Mouse (Mus musculus) forebrain, embryonic 12.5 days (tissue): ENCODE data around the gene Skil. TPM values are rescaled to one million over a fixed set of nuclear protein-coding genes. Genes with fewer than 3 reads are reported as not detected.

Source experiments
- ATAC-seq: fragments of 200-750 bp; cut with Nextera tagmentation; 2 replicates; pipeline ENCODE4 v1.8.0; 2017; ENCODE audit warnings: moderate TSS enrichment; ENCODE audit not compliant: low FRiP score
- H3K27ac ChIP-seq: fragments of 300-500 bp; sonication (generic); 2 replicates; pipeline ENCODE4 v1.5.1; 2016; ENCODE audit warnings: mild to moderate bottlenecking
- H3K27me3 ChIP-seq: fragments of 300-500 bp; sonication (generic); 2 replicates; pipeline ENCODE4 v1.6.1; 2016; ENCODE audit warnings: mild to moderate bottlenecking
- H3K36me3 ChIP-seq: fragments of 300-500 bp; sonication (generic); replicated peaks from 2 replicates; pipeline ENCODE4 v1.6.1; 2016; ENCODE audit warnings: mild to moderate bottlenecking
- H3K4me1 ChIP-seq: fragments of 300-500 bp; sonication (generic); 2 replicates; pipeline ENCODE4 v1.6.1; 2016
- H3K4me2 ChIP-seq: fragments of 300-500 bp; sonication (generic); 2 replicates; pipeline ENCODE4 v1.6.1; 2016; ENCODE audit warnings: mild to moderate bottlenecking, moderate library complexity
- H3K4me3 ChIP-seq: fragments of 300-500 bp; sonication (generic); replicated peaks from 2 replicates; pipeline ENCODE4 v1.5.1; 2016; ENCODE audit warnings: mild to moderate bottlenecking
- H3K9ac ChIP-seq: fragments of 300-500 bp; sonication (generic); 2 replicates; pipeline ENCODE4 v1.6.1; 2016; ENCODE audit warnings: mild to moderate bottlenecking
- H3K9me3 ChIP-seq: fragments of 300-500 bp; sonication (generic); 2 replicates; pipeline ENCODE4 v1.6.1; 2016
- WGBS: fragments of 180-500 bp; shearing (Covaris S2); methylation state at CpG from one replicate; pipeline ENCODE4 v1.1.7; 2016; 5-methylcytosine and 5-hydroxymethylcytosine counted together
- polyA plus RNA-seq: library from polyadenylated mRNA; unstranded; fragments of >200 nt; fragmentation: Nextera tagmentation; extraction: Ambion mirVana; gene quantifications from 2 replicates; pipeline ENCODE4 v1.2.1, GENCODE M21; 2016

The Skil gene
- polyA plus RNA-seq, 1 experiment from 2014 or later, result 40.1 TPM

DNA sequence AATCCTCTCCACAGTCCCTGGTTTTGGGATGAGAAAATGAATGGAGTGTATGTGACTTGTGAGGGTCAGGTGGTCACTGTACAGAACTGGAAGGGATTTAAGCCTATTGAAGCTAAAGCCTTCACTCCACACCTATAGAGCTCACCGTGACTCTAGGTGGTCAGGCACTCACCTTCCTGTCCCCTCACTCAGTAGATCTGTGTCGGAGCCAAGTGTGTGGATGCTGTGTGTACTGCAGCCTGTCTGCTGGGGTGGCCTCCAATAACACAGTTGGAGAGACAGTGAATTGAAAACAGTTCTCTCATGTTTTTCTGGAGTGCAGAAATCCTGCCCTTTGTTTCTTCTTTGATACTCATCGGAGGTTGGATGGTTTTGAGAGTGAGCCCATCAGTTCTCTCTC, 70.9 kb downstream of the Skil start:
- 0 out of 2 replicates have a peak, but pooled peaks have one; percentile 14 for ATAC-seq
- 0 out of 2 replicates have a peak overlapping the region, but pooled peaks have one; percentile 14 for H3K9ac ChIP-seq
- peaks cover 23% of the 10 kb centered on the region for H3K4me1 ChIP-seq
- no peaks in the 10 kb centered on the region for H3K36me3 ChIP-seq
- H3K4me3 ChIP-seq, result no peak overlapping the region
- WGBS, result 48% methylated on average over 3 of the region's 3 CpGs
- no peaks in the 10 kb centered on the region for H3K9me3 ChIP-seq
- H3K27me3 ChIP-seq, result no peaks in the 10 kb centered on the region
- H3K4me2 ChIP-seq, result no peak overlapping the region
- no peak overlapping the region for H3K27ac ChIP-seq

DNA sequence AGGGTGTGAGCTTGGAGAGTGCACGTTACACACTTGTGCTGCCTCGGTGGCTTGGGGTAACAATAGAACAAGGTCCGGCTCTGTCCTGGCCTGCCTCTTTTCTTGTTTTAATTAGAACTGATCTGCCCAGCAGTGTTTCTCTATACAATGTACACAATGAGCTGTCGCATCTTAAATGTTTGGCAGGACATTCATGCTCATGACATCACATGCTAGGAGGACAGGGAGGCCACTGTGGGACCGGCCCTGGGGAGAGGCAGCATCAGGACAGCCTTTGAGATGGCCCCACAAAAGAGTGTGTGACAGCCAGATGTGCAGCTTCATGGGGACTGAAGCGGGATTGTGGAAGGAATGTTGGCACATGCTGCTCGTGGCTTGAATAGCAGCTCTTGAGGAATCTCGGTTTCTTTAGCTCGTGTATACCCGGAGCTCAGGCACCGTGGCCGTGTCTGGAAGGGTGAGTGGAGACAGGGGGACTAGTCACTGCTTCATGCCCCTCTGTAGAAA, 71.6 kb downstream of the Skil start:
- ATAC-seq, result peak; percentile 69; the same call in 1 of the 2 replicates
- Histone ChIP-seq H3K27me3 (no peaks in the 10 kb centered on the region), H3K4me2 (peak overlapping the region; percentile 27), H3K4me1 (peaks cover 18% of the 10 kb centered on the region), H3K9me3 (no peaks in the 10 kb centered on the region), H3K36me3 (no peaks in the 10 kb centered on the region), H3K9ac (peak overlapping the region; percentile 14; the same call in 1 of the 2 replicates), H3K4me3 (no peak overlapping the region), H3K27ac (no peak overlapping the region)
- 17% methylated on average over 12 of the region's 12 CpGs for WGBS

Other genes with a start within 250 kb of the Skil start
- 0.46 and 0.78 TPM in 2 replicates for gene Gpr160, start 239.1 kb upstream of the Skil start, polyA plus RNA-seq
- 6.9 and 7.5 TPM in 2 replicates for gene Phc3, start 125.6 kb upstream of the Skil start, polyA plus RNA-seq
- gene Prkci, start 99.3 kb upstream of the Skil start, polyA plus RNA-seq, result 38.7 and 40.2 TPM in 2 replicates
- gene Cldn11, start 54.9 kb downstream of the Skil start, polyA plus RNA-seq, result 33.1 TPM in 2 replicates
- 0.92 and 1.1 TPM in 2 replicates for gene Slc7a14, start 215.3 kb downstream of the Skil start, polyA plus RNA-seq